Mouse (Mus musculus) layer of hippocampus, adult 11-12 months (tissue): ENCODE measurements at regions not wholly inside any gene's neighbourhood (a gene's known extent, or its start where the extent isn't known, plus 50 kb on each side); places are given as distances from the start of the nearest gene placed in this dataset.
"Not testable (repeated sequence)": the region's sequence is repeated elsewhere in the genome, so short reads cannot be mapped to it uniquely, and the experiment has no call there.

ENCODE experiments used
- DNase-seq: peaks from one replicate; pipeline ENCODE4 v3.0.0; 2022; ENCODE audit warnings: low spot score

GRCm38 (mm10) chr5:91892338-91892737 is 70.5 kb downstream of the Rchy1 start:
- no peak for DNase-seq

GRCm38 (mm10) chr5:91881771-91882170 is 81.1 kb downstream of the Rchy1 start:
- no peak for DNase-seq

DNA sequence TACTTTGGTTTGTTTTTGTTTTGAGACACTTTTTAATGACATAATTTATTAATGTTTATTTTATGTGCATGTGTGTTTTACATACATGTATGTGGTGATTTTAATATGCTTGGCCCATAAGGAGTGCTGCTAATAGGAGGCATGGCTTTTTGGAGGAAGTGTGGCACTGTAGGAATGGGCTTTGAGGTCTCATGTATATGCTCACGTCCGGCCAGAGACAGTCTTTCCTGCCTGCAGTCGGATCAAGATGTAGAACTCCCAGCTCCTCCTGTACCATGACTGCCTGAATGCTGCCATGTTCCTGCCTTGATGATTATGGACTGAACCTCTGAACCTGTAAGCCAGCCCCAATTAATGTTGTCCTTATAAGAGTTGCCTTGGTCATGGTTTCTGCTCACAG is 82.6 kb downstream of the Rchy1 start:
- DNase-seq: no peak

DNA sequence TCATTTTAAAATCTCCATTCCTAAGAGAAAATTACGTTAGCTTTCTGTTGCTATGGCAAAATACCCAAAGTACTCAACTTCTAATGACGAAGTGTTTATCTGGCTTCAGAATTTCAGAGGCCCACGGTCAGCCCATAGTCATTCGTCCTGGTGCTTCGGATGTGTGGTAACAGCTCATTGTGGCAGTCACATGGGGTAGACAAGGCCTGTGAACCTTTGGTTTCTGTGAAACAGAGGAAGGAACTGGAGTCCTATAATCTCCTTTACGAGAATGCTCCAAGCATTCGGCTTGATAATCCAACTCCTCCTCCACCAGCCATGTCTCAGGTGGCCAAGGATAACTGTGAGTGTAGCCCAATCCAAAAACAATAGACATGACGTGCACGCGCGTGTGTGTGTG is 84.2 kb downstream of the Rchy1 start:
- DNase-seq: no peak

GRCm38 (mm10) chr5:91876682-91877031 is 86.2 kb downstream of the Rchy1 start:
- no peak for DNase-seq

DNA sequence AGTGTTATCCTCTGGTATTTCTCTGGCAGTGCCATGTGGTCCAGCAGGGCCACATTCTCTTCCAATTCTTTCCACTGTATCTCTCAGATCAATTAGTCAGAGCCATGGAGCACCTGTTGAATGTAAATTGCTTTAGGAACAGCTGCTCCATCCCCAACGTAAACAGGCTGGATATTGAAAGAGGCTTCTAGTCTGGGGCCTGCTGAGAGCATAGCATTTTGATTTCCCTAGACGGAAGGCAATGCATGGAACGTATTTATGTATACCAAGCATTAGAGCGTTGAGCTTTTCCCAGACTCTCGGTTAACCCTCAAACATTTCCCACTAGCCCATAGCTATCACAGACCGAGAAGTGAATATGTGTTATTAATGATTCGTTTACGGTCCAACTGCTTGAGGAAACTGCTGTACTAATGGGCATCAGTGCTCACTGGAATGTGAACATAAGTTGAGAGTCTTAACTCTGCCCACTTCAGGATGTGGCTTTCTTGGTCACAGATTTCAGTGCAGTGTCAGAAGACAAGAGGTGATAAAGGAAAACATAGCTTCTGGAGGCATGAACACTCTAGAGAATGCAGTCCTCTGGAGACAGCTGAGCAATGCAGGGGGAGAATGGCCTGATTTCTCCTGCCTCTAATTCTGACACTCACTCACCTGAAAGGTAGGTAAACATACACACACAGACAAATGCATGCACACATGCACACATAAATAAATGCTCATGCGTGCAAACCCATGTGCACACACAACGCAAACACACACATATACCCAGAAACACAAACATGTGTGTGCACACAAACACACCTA is 86.8 kb downstream of the Rchy1 start:
- no peak for DNase-seq

- no peak for DNase-seq
These were observed 90.1 kb downstream of the Rchy1 start for GRCm38 (mm10) chr5:91872816-91873215.

GRCm38 (mm10) chr5:91869791-91870190 is 93.1 kb downstream of the Rchy1 start:
- DNase-seq: no peak

- DNase-seq: no peak
These were observed 96.7 kb downstream of the Rchy1 start for GRCm38 (mm10) chr5:91866184-91866583.

DNA sequence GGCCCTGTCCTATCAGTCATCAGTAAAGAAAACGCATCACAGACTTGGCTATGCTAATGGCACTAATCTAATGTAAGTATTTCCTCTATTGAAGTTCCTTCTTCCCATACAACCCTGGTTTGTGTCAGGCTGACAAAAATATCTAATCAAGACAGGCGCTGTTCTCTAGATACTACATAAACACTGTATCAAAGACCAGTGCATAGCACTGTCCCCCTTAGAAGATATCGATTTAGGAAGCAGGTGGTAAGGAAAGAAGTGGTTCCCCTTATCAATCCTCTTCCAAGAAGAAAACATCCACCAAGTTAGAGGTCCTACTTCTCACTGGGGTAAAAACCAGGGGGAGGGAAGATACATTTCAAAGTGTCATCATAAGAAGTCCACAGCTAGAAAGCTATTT is 97.5 kb downstream of the Rchy1 start:
- no peak for DNase-seq

- no peak for DNase-seq
These were observed 100.0 kb downstream of the Rchy1 start for GRCm38 (mm10) chr5:91862843-91863242.

DNA sequence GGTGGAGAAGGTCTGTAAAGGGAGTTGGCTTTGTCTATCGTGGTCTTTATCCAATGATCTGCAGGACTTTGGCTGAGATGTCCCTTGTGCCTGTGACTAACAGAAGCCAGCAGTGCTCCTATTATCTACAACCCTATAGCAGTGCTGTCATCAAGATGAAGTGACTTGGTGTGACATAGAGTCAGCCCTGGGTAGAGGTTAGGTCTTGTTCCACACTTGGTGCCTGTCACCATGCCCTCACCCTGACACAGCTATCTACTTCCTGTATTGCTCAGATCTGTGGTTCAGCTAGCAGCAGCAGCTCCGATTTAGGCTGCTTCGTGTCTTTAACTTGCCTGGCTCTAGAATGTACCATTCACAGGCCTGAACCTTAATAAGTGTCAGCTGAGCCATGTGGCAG is 100.6 kb downstream of the Rchy1 start:
- no peak for DNase-seq

- peak; percentile 22 for DNase-seq
These were observed 101.3 kb downstream of the Rchy1 start for GRCm38 (mm10) chr5:91861440-91862187.

DNA sequence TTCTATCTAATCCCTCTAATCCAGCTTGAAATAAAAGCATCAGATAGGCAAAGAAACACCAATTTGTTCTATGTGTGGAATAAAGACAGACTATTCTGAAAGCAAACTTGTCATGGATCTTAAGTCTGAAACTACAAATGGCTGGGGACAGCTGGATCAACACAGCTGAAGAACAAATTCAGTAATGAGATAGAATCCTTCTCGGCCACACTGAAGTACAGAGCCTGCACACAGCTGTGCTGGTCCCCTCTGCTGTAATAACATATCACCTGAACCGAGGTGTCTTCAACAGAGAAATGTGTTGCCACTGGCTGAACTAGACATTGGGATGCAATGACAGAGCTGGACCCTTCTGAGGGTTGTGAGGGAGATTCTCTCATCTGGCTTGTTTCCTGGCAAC is 102.4 kb downstream of the Rchy1 start:
- no peak for DNase-seq

- no peak for DNase-seq
These were observed 110.5 kb downstream of the Rchy1 start for GRCm38 (mm10) chr5:91852330-91852729.

- not testable (repeated sequence) for DNase-seq
These were observed 111.9 kb downstream of the Rchy1 start for GRCm38 (mm10) chr5:91850862-91851569.

DNA sequence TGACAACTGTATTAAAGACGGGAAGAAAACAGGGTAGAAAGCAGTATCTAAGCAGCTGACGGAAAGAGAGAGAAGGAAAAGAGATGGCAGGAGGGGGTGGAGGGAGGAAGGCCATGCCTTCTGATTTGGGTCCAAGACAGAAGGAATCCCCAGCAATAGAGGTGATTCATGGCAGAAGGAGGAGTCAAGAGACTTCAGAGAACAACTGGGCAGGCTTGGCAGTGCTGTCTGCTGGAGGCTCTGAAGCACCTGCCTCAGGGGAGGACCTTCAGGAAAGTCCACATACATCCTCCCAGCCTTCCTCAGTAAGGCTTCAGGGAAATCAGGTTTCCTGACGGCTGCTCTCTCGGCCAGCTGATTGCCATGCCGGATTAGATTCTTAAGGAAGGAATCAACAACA is 112.4 kb downstream of the Rchy1 start:
- DNase-seq: no peak

DNA sequence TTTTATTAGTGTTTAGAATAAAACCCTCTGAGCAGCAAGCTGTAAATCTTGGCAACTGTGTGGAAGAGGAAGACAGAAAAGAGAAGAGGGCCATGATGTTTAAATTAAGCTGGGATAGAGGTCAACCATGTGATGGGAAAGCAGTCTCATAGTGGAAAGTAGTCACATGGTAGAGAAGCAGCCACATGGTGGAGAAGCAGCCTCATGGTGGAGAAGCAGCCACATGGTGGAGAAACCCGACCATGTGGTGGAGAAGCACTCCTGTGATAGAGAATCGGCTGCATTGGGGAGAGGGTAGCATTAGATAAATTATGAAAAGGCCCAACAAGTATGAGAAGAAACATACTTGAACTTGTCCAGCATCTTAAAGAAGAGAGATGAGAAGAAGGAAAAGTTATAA is 113.3 kb downstream of the Rchy1 start:
- DNase-seq: no peak

- DNase-seq: no peak
These were observed 113.8 kb downstream of the Rchy1 start for GRCm38 (mm10) chr5:91849114-91849513.

GRCm38 (mm10) chr5:91848528-91848927 is 114.3 kb downstream of the Rchy1 start:
- DNase-seq: no peak

- peak; percentile 21 for DNase-seq
These were observed 119.8 kb downstream of the Rchy1 start for GRCm38 (mm10) chr5:91843044-91843443.

GRCm38 (mm10) chr5:91841066-91841465 is 121.8 kb downstream of the Rchy1 start:
- no peak for DNase-seq

DNA sequence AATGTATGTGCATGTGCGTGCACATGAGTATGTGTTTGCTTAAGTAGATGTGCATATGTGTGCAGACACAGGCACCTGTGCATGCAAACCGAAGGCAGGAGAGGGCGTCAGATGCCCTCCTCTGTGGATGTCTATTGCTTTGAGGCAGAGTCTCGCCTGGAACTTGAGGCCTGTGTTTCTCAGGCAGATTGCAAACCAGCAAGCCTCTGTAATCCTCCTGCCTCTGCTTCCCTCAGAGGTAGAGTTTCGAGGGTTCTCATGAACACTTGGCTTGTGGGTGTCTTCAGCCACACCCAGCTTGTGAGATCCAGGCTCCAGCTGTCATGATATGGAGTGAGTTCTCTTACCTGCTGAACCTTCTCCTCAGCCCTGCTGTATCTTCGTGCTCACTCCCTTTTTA is 134.4 kb downstream of the Rchy1 start:
- DNase-seq: no peak
